Mouse (Mus musculus): ENCODE results near the gene Pde4c. TPM values are rescaled to one million over a fixed set of nuclear protein-coding genes. Genes with fewer than 3 reads are reported as not detected.

The Pde4c gene
- polyA plus RNA-seq, 1 experiment from 2014 or later: 0.27 TPM

DNA sequence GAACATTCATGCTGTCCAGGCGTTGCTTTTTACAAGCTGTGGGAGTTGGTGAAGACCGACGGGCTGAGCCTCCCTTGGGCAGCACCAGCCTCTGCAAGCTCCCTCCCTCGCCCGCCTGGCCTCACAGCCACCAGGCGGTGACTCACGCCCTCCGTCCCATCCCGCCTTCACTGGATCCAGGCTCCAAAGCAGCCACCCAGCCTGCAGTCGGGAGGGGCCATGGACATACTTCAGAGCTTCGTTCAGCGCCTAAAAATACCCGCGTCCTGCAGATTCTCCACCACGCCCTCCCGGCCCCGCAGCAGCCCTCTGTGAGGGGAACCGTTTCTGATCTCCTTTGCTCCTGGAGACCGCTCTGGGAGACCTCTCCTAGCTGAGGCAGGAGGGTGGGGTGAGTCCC lies 41.3 kb upstream of the Pde4c start:
- no peaks in the 10 kb centered on the region for H3K9me3 ChIP-seq (ENCODE audit: control insufficient read depth, low read length)
- H3K9ac ChIP-seq (replicated peaks; ENCODE audit: low read depth, low read length): no peak overlapping the region
- no peak for ATAC-seq (ENCODE audit: low read depth)
- no peaks in the 10 kb centered on the region for H3K27me3 ChIP-seq (ENCODE audit: control insufficient read depth, insufficient read depth, low read length)
- no peak overlapping the region for H3K4me3 ChIP-seq (ENCODE audit: low read depth, low read length)
- peaks cover 4% of the 10 kb centered on the region; the same call in 1 of the 2 replicates for H3K36me3 ChIP-seq (ENCODE audit: control insufficient read depth, insufficient read depth, low read length)
- no peak overlapping the region for H3K27ac ChIP-seq (ENCODE audit: low read depth, low read length)
- 7% methylated on average over 19 of the region's 19 CpGs for WGBS
- H3K4me2 ChIP-seq (ENCODE audit: low read depth, low read length): no peak overlapping the region
- peaks cover 5% of the 10 kb centered on the region; the same call in 1 of the 2 replicates for H3K4me1 ChIP-seq (ENCODE audit: control insufficient read depth, insufficient read depth, low read length)

- H3K9ac ChIP-seq (replicated peaks; ENCODE audit: low read depth, low read length): no peak overlapping the region
- H3K4me3 ChIP-seq (ENCODE audit: low read depth, low read length): no peak overlapping the region
- WGBS: 62% methylated on average over 3 of the region's 3 CpGs
Observed at GRCm38 (mm10) chr8:70682692-70683091, 40.8 kb upstream of the Pde4c start.

DNA sequence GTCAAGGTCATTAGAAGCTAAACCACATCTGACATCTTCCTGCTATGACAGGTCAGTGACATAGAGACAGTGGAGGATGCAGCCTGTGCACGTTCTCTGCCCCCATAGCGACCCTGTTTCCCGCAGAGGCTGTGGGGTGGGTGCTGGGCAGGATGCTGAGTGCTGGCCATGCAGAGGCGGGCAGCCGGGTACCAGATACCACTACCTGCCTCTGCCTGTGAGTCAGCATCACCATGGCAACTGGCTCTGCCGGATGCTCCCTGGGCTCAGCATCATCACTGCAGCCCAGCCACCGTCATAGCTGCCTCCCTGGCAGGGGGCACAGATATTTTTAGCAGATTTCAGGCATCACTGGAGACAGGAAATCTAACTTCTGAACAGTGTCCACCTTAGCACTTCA lies 39.2 kb upstream of the Pde4c start:
- ATAC-seq (ENCODE audit: low read depth): peak; percentile 61
- Histone ChIP-seq H3K36me3 (ENCODE audit: control insufficient read depth, insufficient read depth, low read length) (no peaks in the 10 kb centered on the region), H3K27me3 (ENCODE audit: control insufficient read depth, insufficient read depth, low read length) (no peaks in the 10 kb centered on the region), H3K27ac (ENCODE audit: low read depth, low read length) (0 out of 2 replicates have a peak overlapping the region, but pooled peaks have one; percentile 12), H3K9me3 (ENCODE audit: control insufficient read depth, low read length) (no peaks in the 10 kb centered on the region), H3K9ac (replicated peaks; ENCODE audit: low read depth, low read length) (no peak overlapping the region), H3K4me1 (ENCODE audit: control insufficient read depth, insufficient read depth, low read length) (peaks cover 5% of the 10 kb centered on the region; the same call in 1 of the 2 replicates), H3K4me2 (ENCODE audit: low read depth, low read length) (no peak overlapping the region), H3K4me3 (ENCODE audit: low read depth, low read length) (no peak overlapping the region)
- 38% methylated on average over 7 of the region's 7 CpGs for WGBS

More at GRCm38 (mm10) chr8:70682692-70683091, 40.8 kb upstream of the Pde4c start:
- H3K27ac ChIP-seq (ENCODE audit: low read depth, low read length): no peak overlapping the region
- H3K9me3 ChIP-seq (ENCODE audit: control insufficient read depth, low read length): no peaks in the 10 kb centered on the region
- ATAC-seq (ENCODE audit: low read depth): no peak
- no peaks in the 10 kb centered on the region for H3K27me3 ChIP-seq (ENCODE audit: control insufficient read depth, insufficient read depth, low read length)
- peaks cover 5% of the 10 kb centered on the region; the same call in 1 of the 2 replicates for H3K4me1 ChIP-seq (ENCODE audit: control insufficient read depth, insufficient read depth, low read length)
- no peak overlapping the region for H3K4me2 ChIP-seq (ENCODE audit: low read depth, low read length)
- peaks cover 4% of the 10 kb centered on the region; the same call in 1 of the 2 replicates for H3K36me3 ChIP-seq (ENCODE audit: control insufficient read depth, insufficient read depth, low read length)

GRCm38 (mm10) chr8:70687576-70687975 lies 35.9 kb upstream of the Pde4c start:
- Histone ChIP-seq H3K4me3 (ENCODE audit: low read depth, low read length) (no peak overlapping the region), H3K27me3 (ENCODE audit: control insufficient read depth, insufficient read depth, low read length) (no peaks in the 10 kb centered on the region), H3K9ac (replicated peaks; ENCODE audit: low read depth, low read length) (no peak overlapping the region), H3K4me2 (ENCODE audit: low read depth, low read length) (no peak overlapping the region), H3K36me3 (ENCODE audit: control insufficient read depth, insufficient read depth, low read length) (no peaks in the 10 kb centered on the region), H3K4me1 (ENCODE audit: control insufficient read depth, insufficient read depth, low read length) (peaks cover 17% of the 10 kb centered on the region; the same call in 1 of the 2 replicates), H3K27ac (ENCODE audit: low read depth, low read length) (no peak overlapping the region), H3K9me3 (ENCODE audit: control insufficient read depth, low read length) (no peaks in the 10 kb centered on the region)
- 87% methylated on average over 8 of the region's 8 CpGs for WGBS
- no peak for ATAC-seq (ENCODE audit: low read depth)

GRCm38 (mm10) chr8:70688136-70688535 lies 35.4 kb upstream of the Pde4c start:
- Histone ChIP-seq H3K9me3 (ENCODE audit: control insufficient read depth, low read length) (no peaks in the 10 kb centered on the region), H3K4me2 (ENCODE audit: low read depth, low read length) (no peak overlapping the region), H3K27ac (ENCODE audit: low read depth, low read length) (no peak overlapping the region), H3K4me1 (ENCODE audit: control insufficient read depth, insufficient read depth, low read length) (peaks cover 17% of the 10 kb centered on the region; the same call in 1 of the 2 replicates), H3K36me3 (ENCODE audit: control insufficient read depth, insufficient read depth, low read length) (no peaks in the 10 kb centered on the region), H3K4me3 (ENCODE audit: low read depth, low read length) (no peak overlapping the region), H3K9ac (replicated peaks; ENCODE audit: low read depth, low read length) (no peak overlapping the region), H3K27me3 (ENCODE audit: control insufficient read depth, insufficient read depth, low read length) (no peaks in the 10 kb centered on the region)
- 93% methylated on average over 3 of the region's 3 CpGs for WGBS
- no peak for ATAC-seq (ENCODE audit: low read depth)

GRCm38 (mm10) chr8:70689892-70690390 lies 33.6 kb upstream of the Pde4c start:
- no peak overlapping the region for H3K27ac ChIP-seq (ENCODE audit: low read depth, low read length)
- ATAC-seq (ENCODE audit: low read depth): no peak
- H3K9ac ChIP-seq (replicated peaks; ENCODE audit: low read depth, low read length): no peak overlapping the region

DNA sequence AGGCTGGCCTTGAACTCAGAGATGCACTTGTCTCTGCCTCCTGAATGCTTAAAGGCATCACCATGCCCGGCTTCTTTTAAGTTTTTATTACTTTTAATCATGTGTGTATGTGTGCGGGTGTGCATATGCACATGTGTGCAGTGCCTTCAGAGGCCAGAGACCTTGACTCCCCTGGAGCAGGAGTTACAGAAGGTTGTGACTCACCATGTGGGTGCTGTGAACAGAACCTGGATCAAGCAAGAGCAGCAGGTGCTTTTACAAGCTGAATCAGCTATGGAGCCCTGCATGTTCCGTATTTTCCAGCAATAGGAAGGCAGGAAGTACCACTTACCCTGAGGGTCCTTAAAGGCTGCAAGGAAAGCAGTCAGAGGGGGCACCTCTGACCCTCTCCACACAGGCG lies 32.3 kb upstream of the Pde4c start:
- ATAC-seq (ENCODE audit: low read depth): no peak
- Histone ChIP-seq H3K4me1 (ENCODE audit: control insufficient read depth, insufficient read depth, low read length) (peaks cover 19% of the 10 kb centered on the region), H3K4me3 (ENCODE audit: low read depth, low read length) (peak overlapping the region; percentile 21; the same call in 1 of the 2 replicates), H3K4me2 (ENCODE audit: low read depth, low read length) (peak overlapping the region; percentile 51), H3K9ac (replicated peaks; ENCODE audit: low read depth, low read length) (peak overlapping the region; percentile 51), H3K36me3 (ENCODE audit: control insufficient read depth, insufficient read depth, low read length) (no peaks in the 10 kb centered on the region), H3K27ac (ENCODE audit: low read depth, low read length) (peak overlapping the region; percentile 22; the same call in 1 of the 2 replicates), H3K27me3 (ENCODE audit: control insufficient read depth, insufficient read depth, low read length) (no peaks in the 10 kb centered on the region), H3K9me3 (ENCODE audit: control insufficient read depth, low read length) (no peaks in the 10 kb centered on the region)
- 45% methylated on average over 4 of the region's 4 CpGs for WGBS

More at GRCm38 (mm10) chr8:70689892-70690390, 33.6 kb upstream of the Pde4c start:
- no peak overlapping the region for H3K4me2 ChIP-seq (ENCODE audit: low read depth, low read length)
- H3K27me3 ChIP-seq (ENCODE audit: control insufficient read depth, insufficient read depth, low read length): no peaks in the 10 kb centered on the region
- no peaks in the 10 kb centered on the region for H3K36me3 ChIP-seq (ENCODE audit: control insufficient read depth, insufficient read depth, low read length)
- no peaks in the 10 kb centered on the region for H3K9me3 ChIP-seq (ENCODE audit: control insufficient read depth, low read length)
- no peak overlapping the region for H3K4me3 ChIP-seq (ENCODE audit: low read depth, low read length)
- peaks cover 12% of the 10 kb centered on the region; the same call in 1 of the 2 replicates for H3K4me1 ChIP-seq (ENCODE audit: control insufficient read depth, insufficient read depth, low read length)
- WGBS: 71% methylated on average over 5 of the region's 5 CpGs

GRCm38 (mm10) chr8:70691727-70692231 lies 31.7 kb upstream of the Pde4c start:
- Histone ChIP-seq H3K27me3 (ENCODE audit: control insufficient read depth, insufficient read depth, low read length) (no peaks in the 10 kb centered on the region), H3K9me3 (ENCODE audit: control insufficient read depth, low read length) (no peaks in the 10 kb centered on the region), H3K4me1 (ENCODE audit: control insufficient read depth, insufficient read depth, low read length) (peaks cover 24% of the 10 kb centered on the region), H3K36me3 (ENCODE audit: control insufficient read depth, insufficient read depth, low read length) (no peaks in the 10 kb centered on the region), H3K4me3 (ENCODE audit: low read depth, low read length) (peak overlapping the region; percentile 21), H3K27ac (ENCODE audit: low read depth, low read length) (peak overlapping the region; percentile 4; the same call in 1 of the 2 replicates), H3K9ac (replicated peaks; ENCODE audit: low read depth, low read length) (peak overlapping the region; percentile 51), H3K4me2 (ENCODE audit: low read depth, low read length) (peak overlapping the region; percentile 51)
- whole genome bisulfite sequencing: under 1% methylated on average over 17 of the region's 20 CpGs
- peak; percentile 35 for ATAC-seq (ENCODE audit: low read depth)

GRCm38 (mm10) chr8:70693636-70694035 lies 29.9 kb upstream of the Pde4c start:
- no peak overlapping the region for H3K27ac ChIP-seq (ENCODE audit: low read depth, low read length)
- WGBS: 76% methylated on average over 5 of the region's 5 CpGs
- H3K9ac ChIP-seq (replicated peaks; ENCODE audit: low read depth, low read length): no peak overlapping the region
- no peaks in the 10 kb centered on the region for H3K9me3 ChIP-seq (ENCODE audit: control insufficient read depth, low read length)
- no peaks in the 10 kb centered on the region for H3K27me3 ChIP-seq (ENCODE audit: control insufficient read depth, insufficient read depth, low read length)
- no peaks in the 10 kb centered on the region for H3K36me3 ChIP-seq (ENCODE audit: control insufficient read depth, insufficient read depth, low read length)
- no peak overlapping the region for H3K4me2 ChIP-seq (ENCODE audit: low read depth, low read length)
- H3K4me3 ChIP-seq (ENCODE audit: low read depth, low read length): no peak overlapping the region
- H3K4me1 ChIP-seq (ENCODE audit: control insufficient read depth, insufficient read depth, low read length): peaks cover 35% of the 10 kb centered on the region
- no peak for ATAC-seq (ENCODE audit: low read depth)
